Mouse (Mus musculus): ENCODE measurements around the gene Hipk4. TPM values are rescaled to one million over a fixed set of nuclear protein-coding genes. Genes with fewer than 3 reads are reported as not detected.

Gene Hipk4
- polyA plus RNA-seq, 1 experiment: not detected

- Histone ChIP-seq H3K4me3 (ENCODE audit: insufficient read depth, low read depth, low read length) (peak overlapping the region; percentile 66), H3K27ac (replicated peaks; ENCODE audit: low read depth, low read length) (no peak overlapping the region)
Observed at GRCm38 (mm10) chr7:27541922-27542321, 18.9 kb downstream of the Hipk4 start.

GRCm38 (mm10) chr7:27542392-27543033, 19.4 kb downstream of the Hipk4 start:
- peaks cover 3% of the 10 kb centered on the region; the same call in 1 of the 2 replicates for H3K4me1 ChIP-seq (ENCODE audit: control insufficient read depth, insufficient read depth, insufficient read length, low read length)
- no peak overlapping the region for H3K27ac ChIP-seq (replicated peaks; ENCODE audit: low read depth, low read length)
- H3K4me3 ChIP-seq (ENCODE audit: insufficient read depth, low read depth, low read length): peak overlapping the region; percentile 66

More at GRCm38 (mm10) chr7:27541922-27542321, 18.9 kb downstream of the Hipk4 start:
- H3K4me1 ChIP-seq (ENCODE audit: control insufficient read depth, insufficient read depth, insufficient read length, low read length): peaks cover 3% of the 10 kb centered on the region; the same call in 1 of the 2 replicates

- peaks cover 3% of the 10 kb centered on the region; the same call in 1 of the 2 replicates for H3K4me1 ChIP-seq (ENCODE audit: control insufficient read depth, insufficient read depth, insufficient read length, low read length)
- no peak overlapping the region for H3K27ac ChIP-seq (replicated peaks; ENCODE audit: low read depth, low read length)
- peak overlapping the region; percentile 66 for H3K4me3 ChIP-seq (ENCODE audit: insufficient read depth, low read depth, low read length)
Observed at GRCm38 (mm10) chr7:27543065-27543464, 20.0 kb downstream of the Hipk4 start.

GRCm38 (mm10) chr7:27543851-27544250, 20.8 kb downstream of the Hipk4 start:
- Histone ChIP-seq H3K27ac (replicated peaks; ENCODE audit: low read depth, low read length) (no peak overlapping the region), H3K4me3 (ENCODE audit: insufficient read depth, low read depth, low read length) (no peak overlapping the region), H3K4me1 (ENCODE audit: control insufficient read depth, insufficient read depth, insufficient read length, low read length) (peaks cover 3% of the 10 kb centered on the region; the same call in 1 of the 2 replicates)

- Histone ChIP-seq H3K4me1 (ENCODE audit: control insufficient read depth, insufficient read depth, insufficient read length, low read length) (peaks cover 3% of the 10 kb centered on the region; the same call in 1 of the 2 replicates), H3K27ac (replicated peaks; ENCODE audit: low read depth, low read length) (no peak overlapping the region), H3K4me3 (ENCODE audit: insufficient read depth, low read depth, low read length) (no peak overlapping the region)
Observed at GRCm38 (mm10) chr7:27544675-27545370, 21.8 kb downstream of the Hipk4 start.

- H3K4me1 ChIP-seq (ENCODE audit: control insufficient read depth, insufficient read depth, insufficient read length, low read length): peaks cover 8% of the 10 kb centered on the region; the same call in 1 of the 2 replicates
Observed at GRCm38 (mm10) chr7:27549597-27549996, 26.5 kb downstream of the Hipk4 start.

GRCm38 (mm10) chr7:27552070-27552469, 29.0 kb downstream of the Hipk4 start:
- Histone ChIP-seq H3K4me1 (ENCODE audit: control insufficient read depth, insufficient read depth, insufficient read length, low read length) (peaks cover 5% of the 10 kb centered on the region; the same call in 1 of the 2 replicates), H3K27ac (replicated peaks; ENCODE audit: low read depth, low read length) (no peak overlapping the region), H3K4me3 (ENCODE audit: insufficient read depth, low read depth, low read length) (no peak overlapping the region; the same call in 1 of the 2 replicates)

More at GRCm38 (mm10) chr7:27549597-27549996, 26.5 kb downstream of the Hipk4 start:
- H3K27ac ChIP-seq (replicated peaks; ENCODE audit: low read depth, low read length): no peak overlapping the region
- no peak overlapping the region for H3K4me3 ChIP-seq (ENCODE audit: insufficient read depth, low read depth, low read length)

- H3K4me3 ChIP-seq (ENCODE audit: insufficient read depth, low read depth, low read length): peak within 1 kb of the TSS; percentile 70
- peak within 1 kb of the TSS; percentile 39; the same call in 1 of the 2 replicates for H3K27ac ChIP-seq (replicated peaks; ENCODE audit: low read depth, low read length)
- H3K4me1 ChIP-seq (ENCODE audit: control insufficient read depth, insufficient read depth, insufficient read length, low read length): peaks cover 5% of the 10 kb centered on the region; the same call in 1 of the 2 replicates
Observed at GRCm38 (mm10) chr7:27552931-27553513, 30.0 kb downstream of the Hipk4 start, which contains the start of the genes Pld3 and 2310022A10Rik. Pld3 (minus strand) TSS chr7:27553218. 2310022A10Rik (plus strand) TSS chr7:27553233.

- Histone ChIP-seq H3K27ac (replicated peaks; ENCODE audit: low read depth, low read length) (no peak overlapping the region), H3K4me3 (ENCODE audit: insufficient read depth, low read depth, low read length) (no peak overlapping the region)
Observed at GRCm38 (mm10) chr7:27560291-27560887, 37.3 kb downstream of the Hipk4 start.

GRCm38 (mm10) chr7:27560978-27561377, 37.9 kb downstream of the Hipk4 start:
- H3K4me3 ChIP-seq (ENCODE audit: insufficient read depth, low read depth, low read length): no peak overlapping the region
- no peaks in the 10 kb centered on the region for H3K4me1 ChIP-seq (ENCODE audit: control insufficient read depth, insufficient read depth, insufficient read length, low read length)
- no peak overlapping the region for H3K27ac ChIP-seq (replicated peaks; ENCODE audit: low read depth, low read length)

More at GRCm38 (mm10) chr7:27560291-27560887, 37.3 kb downstream of the Hipk4 start:
- no peaks in the 10 kb centered on the region for H3K4me1 ChIP-seq (ENCODE audit: control insufficient read depth, insufficient read depth, insufficient read length, low read length)

GRCm38 (mm10) chr7:27569580-27570224, 46.6 kb downstream of the Hipk4 start:
- no peak overlapping the region for H3K27ac ChIP-seq (replicated peaks; ENCODE audit: low read depth, low read length)
- H3K4me3 ChIP-seq (ENCODE audit: insufficient read depth, low read depth, low read length): no peak overlapping the region
- no peaks in the 10 kb centered on the region for H3K4me1 ChIP-seq (ENCODE audit: control insufficient read depth, insufficient read depth, insufficient read length, low read length)

- no peaks in the 10 kb centered on the region for H3K4me1 ChIP-seq (ENCODE audit: control insufficient read depth, insufficient read depth, insufficient read length, low read length)
- H3K4me3 ChIP-seq (ENCODE audit: insufficient read depth, low read depth, low read length): no peak overlapping the region
- no peak overlapping the region for H3K27ac ChIP-seq (replicated peaks; ENCODE audit: low read depth, low read length)
Observed at GRCm38 (mm10) chr7:27572133-27572532, 49.1 kb downstream of the Hipk4 start.

- peaks cover 3% of the 10 kb centered on the region; the same call in 1 of the 2 replicates for H3K4me1 ChIP-seq (ENCODE audit: control insufficient read depth, insufficient read depth, insufficient read length, low read length)
- H3K4me3 ChIP-seq (ENCODE audit: insufficient read depth, low read depth, low read length): no peak overlapping the region
- H3K27ac ChIP-seq (replicated peaks; ENCODE audit: low read depth, low read length): peak overlapping the region; percentile 28
Observed at GRCm38 (mm10) chr7:27574124-27574880, 51.2 kb downstream of the Hipk4 start.

GRCm38 (mm10) chr7:27576914-27577313, 53.8 kb downstream of the Hipk4 start:
- H3K27ac ChIP-seq (replicated peaks; ENCODE audit: low read depth, low read length): peak overlapping the region; percentile 56; the same call in 1 of the 2 replicates
- peaks cover 20% of the 10 kb centered on the region for H3K4me1 ChIP-seq (ENCODE audit: control insufficient read depth, insufficient read depth, insufficient read length, low read length)
- no peak overlapping the region for H3K4me3 ChIP-seq (ENCODE audit: insufficient read depth, low read depth, low read length)
